Mouse (Mus musculus) intestine, postnatal 0 days (tissue): ENCODE data around the gene Dscam. TPM values are rescaled to one million over a fixed set of nuclear protein-coding genes. Genes with fewer than 3 reads are reported as not detected.
A peak's percentile ranks its signal among the peaks of the same experiment; 100 is the strongest.

ENCODE experiments used
- ATAC-seq: fragments of 200-750 bp; cut with Nextera tagmentation; 2 replicates; pipeline ENCODE4 v1.8.0; 2017; ENCODE audit warnings: mild to moderate bottlenecking, moderate TSS enrichment, moderate library complexity
- H3K27ac ChIP-seq: fragments of 300-500 bp; sonication (generic); 2 replicates; pipeline ENCODE4 v1.5.1; 2014; ENCODE audit warnings: mild to moderate bottlenecking, low read depth, low read length, moderate library complexity
- H3K27me3 ChIP-seq: fragments of 300-500 bp; sonication (generic); replicated peaks from 2 replicates; pipeline ENCODE4 v1.6.1; 2014; ENCODE audit warnings: low read length, mixed read lengths; ENCODE audit not compliant: control insufficient read depth, insufficient read depth
- H3K36me3 ChIP-seq: fragments of 300-500 bp; sonication (generic); 2 replicates; pipeline ENCODE4 v1.6.1; 2014; ENCODE audit warnings: mild to moderate bottlenecking, moderate library complexity; ENCODE audit not compliant: control insufficient read depth, insufficient read depth
- H3K4me1 ChIP-seq: fragments of 300-500 bp; sonication (generic); replicated peaks from 2 replicates; pipeline ENCODE4 v1.6.1; 2014; ENCODE audit warnings: antibody characterized with exemption, low read length, mixed read lengths; ENCODE audit not compliant: control insufficient read depth, insufficient read depth
- H3K4me2 ChIP-seq: fragments of 300-500 bp; sonication (generic); replicated peaks from 2 replicates; pipeline ENCODE4 v1.6.1; 2014; ENCODE audit warnings: low read depth, mild to moderate bottlenecking, moderate library complexity
- H3K4me3 ChIP-seq: fragments of 300-500 bp; sonication (generic); 2 replicates; pipeline ENCODE4 v1.5.1; 2014; ENCODE audit warnings: low read depth, low read length
- H3K9ac ChIP-seq: fragments of 300-500 bp; sonication (generic); 2 replicates; pipeline ENCODE4 v1.6.1; 2014; ENCODE audit warnings: mild to moderate bottlenecking, low read depth, low read length
- H3K9me3 ChIP-seq: fragments of 300-500 bp; sonication (generic); 2 replicates; pipeline ENCODE4 v1.6.1; 2016; ENCODE audit warnings: mixed run types; ENCODE audit not compliant: control insufficient read depth
- CTCF ChIP-seq: sonication (generic); IDR thresholded peaks from 2 replicates; pipeline ENCODE4 v1.5.1; 2016; ENCODE audit warnings: low read depth, mild to moderate bottlenecking, control low read depth, antibody characterized with exemption, moderate library complexity
- WGBS: fragments of 180-500 bp; shearing (Covaris S2); extraction: QIAGEN DNeasy Blood & Tissue Kit; methylation state at CpG from one replicate; pipeline ENCODE4 v1.1.7; 2014; 5-methylcytosine and 5-hydroxymethylcytosine counted together
- polyA plus RNA-seq: library from polyadenylated mRNA; unstranded; fragments of >200 nt; fragmentation: Nextera tagmentation; extraction: Ambion mirVana; gene quantifications from 2 replicates; pipeline ENCODE4 v1.2.1, GENCODE M21; 2015

The Dscam gene
- polyA plus RNA-seq, 1 experiment from 2014 or later = 0.25 TPM

- H3K4me2 ChIP-seq = no peak overlapping the region
- no peak for ATAC-seq
- H3K27ac ChIP-seq = no peak overlapping the region
- no peak overlapping the region for H3K9ac ChIP-seq
- 94% methylated on average over 1 of the region's 1 CpGs for WGBS
- H3K4me1 ChIP-seq = no peaks in the 10 kb centered on the region
- H3K4me3 ChIP-seq = no peak overlapping the region
- no peaks in the 10 kb centered on the region for H3K36me3 ChIP-seq
- no peaks in the 10 kb centered on the region for H3K9me3 ChIP-seq
- no peaks in the 10 kb centered on the region for H3K27me3 ChIP-seq
- TF ChIP-seq CTCF = no peak
These were observed 23.6 kb upstream of the Dscam start for GRCm38 (mm10) chr16:97194179-97194578.

- TF ChIP-seq CTCF = no peak
- no peak for ATAC-seq
- no peaks in the 10 kb centered on the region for H3K9me3 ChIP-seq
- no peaks in the 10 kb centered on the region for H3K27me3 ChIP-seq
- 78% methylated on average over 4 of the region's 4 CpGs for WGBS
- H3K36me3 ChIP-seq = no peaks in the 10 kb centered on the region
- H3K27ac ChIP-seq = no peak overlapping the region
- no peak overlapping the region for H3K9ac ChIP-seq
- no peak overlapping the region for H3K4me3 ChIP-seq
- no peak overlapping the region for H3K4me2 ChIP-seq
- H3K4me1 ChIP-seq = no peaks in the 10 kb centered on the region
These were observed 21.7 kb upstream of the Dscam start for GRCm38 (mm10) chr16:97192296-97192695.

GRCm38 (mm10) chr16:97190604-97191003 is 20.1 kb upstream of the Dscam start:
- Histone ChIP-seq H3K4me2 (no peak overlapping the region), H3K4me1 (no peaks in the 10 kb centered on the region), H3K27ac (no peak overlapping the region), H3K9me3 (no peaks in the 10 kb centered on the region), H3K9ac (no peak overlapping the region), H3K4me3 (no peak overlapping the region), H3K36me3 (no peaks in the 10 kb centered on the region), H3K27me3 (no peaks in the 10 kb centered on the region)
- ATAC-seq = no peak
- 94% methylated on average over 1 of the region's 1 CpGs for WGBS
- TF ChIP-seq CTCF = no peak

- H3K4me1 ChIP-seq = no peaks in the 10 kb centered on the region
- peaks cover 45% of the 10 kb centered on the region for H3K27me3 ChIP-seq
- H3K4me2 ChIP-seq = no peak overlapping the region
- no peaks in the 10 kb centered on the region for H3K9me3 ChIP-seq
- no peak for ATAC-seq
- H3K27ac ChIP-seq = no peak overlapping the region
- WGBS = 57% methylated on average over 8 of the region's 8 CpGs
- no peak overlapping the region for H3K4me3 ChIP-seq
- H3K36me3 ChIP-seq = no peaks in the 10 kb centered on the region
- H3K9ac ChIP-seq = no peak overlapping the region
- no peak for TF ChIP-seq CTCF
These were observed 948 bp upstream of the Dscam start for GRCm38 (mm10) chr16:97171500-97171899.

GRCm38 (mm10) chr16:97169901-97170512 is 545 bp downstream of the Dscam start:
- Histone ChIP-seq H3K4me3 (peak overlapping the region; percentile 31), H3K4me1 (no peaks in the 10 kb centered on the region), H3K9ac (no peak overlapping the region), H3K4me2 (peak overlapping the region; percentile 68), H3K27ac (no peak overlapping the region), H3K36me3 (no peaks in the 10 kb centered on the region), H3K9me3 (no peaks in the 10 kb centered on the region), H3K27me3 (peaks cover 50% of the 10 kb centered on the region)
- no peak for ATAC-seq
- no peak for TF ChIP-seq CTCF
- WGBS = 1% methylated on average over 41 of the region's 51 CpGs

- Histone ChIP-seq H3K27ac (no peak overlapping the region), H3K9me3 (no peaks in the 10 kb centered on the region), H3K4me2 (no peak overlapping the region), H3K36me3 (no peaks in the 10 kb centered on the region), H3K9ac (no peak overlapping the region), H3K4me1 (no peaks in the 10 kb centered on the region), H3K27me3 (peaks cover 50% of the 10 kb centered on the region), H3K4me3 (no peak overlapping the region)
- no peak for TF ChIP-seq CTCF
- no peak for ATAC-seq
- 69% methylated on average over 3 of the region's 3 CpGs for WGBS
These were observed 1.9 kb downstream of the Dscam start for GRCm38 (mm10) chr16:97168614-97169013.

GRCm38 (mm10) chr16:97168030-97168429 is 2.5 kb downstream of the Dscam start:
- no peak overlapping the region for H3K9ac ChIP-seq
- H3K4me1 ChIP-seq = no peaks in the 10 kb centered on the region
- H3K27me3 ChIP-seq = peaks cover 50% of the 10 kb centered on the region
- H3K4me3 ChIP-seq = no peak overlapping the region
- H3K36me3 ChIP-seq = no peaks in the 10 kb centered on the region
- no peak overlapping the region for H3K4me2 ChIP-seq
- no peak overlapping the region for H3K27ac ChIP-seq
- no peak for TF ChIP-seq CTCF
- no peak for ATAC-seq
- H3K9me3 ChIP-seq = no peaks in the 10 kb centered on the region
- 97% methylated on average over 1 of the region's 1 CpGs for WGBS
